Mouse (Mus musculus) limb, embryonic 12.5 days (tissue): ENCODE results near the gene Tlx3. TPM values are rescaled to one million over a fixed set of nuclear protein-coding genes. Genes with fewer than 3 reads are reported as not detected.

Source experiments
- ATAC-seq: fragments of 200-750 bp; cut with Nextera tagmentation; 2 replicates; pipeline ENCODE4 v1.8.0; 2017; ENCODE audit warnings: low read depth, moderate TSS enrichment; ENCODE audit not compliant: insufficient number of reproducible peaks, insufficient read depth, low FRiP score, low TSS enrichment
- H3K27ac ChIP-seq: fragments of 300-500 bp; sonication (generic); 2 replicates; pipeline ENCODE4 v1.5.1; 2016; ENCODE audit warnings: mild to moderate bottlenecking, moderate library complexity
- H3K27me3 ChIP-seq: fragments of 300-500 bp; sonication (generic); 2 replicates; pipeline ENCODE4 v1.6.1; 2016; ENCODE audit warnings: mild to moderate bottlenecking, moderate library complexity
- H3K36me3 ChIP-seq: fragments of 300-500 bp; sonication (generic); 2 replicates; pipeline ENCODE4 v1.6.1; 2016; ENCODE audit warnings: mild to moderate bottlenecking, moderate library complexity
- H3K4me1 ChIP-seq: fragments of 300-500 bp; sonication (generic); replicated peaks from 2 replicates; pipeline ENCODE4 v1.6.1; 2016
- H3K4me2 ChIP-seq: fragments of 300-500 bp; sonication (generic); 2 replicates; pipeline ENCODE4 v1.6.1; 2016; ENCODE audit warnings: mild to moderate bottlenecking, moderate library complexity
- H3K4me3 ChIP-seq: fragments of 300-500 bp; sonication (generic); replicated peaks from 2 replicates; pipeline ENCODE4 v1.5.1; 2016; ENCODE audit warnings: mild to moderate bottlenecking
- H3K9ac ChIP-seq: fragments of 300-500 bp; sonication (generic); replicated peaks from 2 replicates; pipeline ENCODE4 v1.6.1; 2016; ENCODE audit warnings: mild to moderate bottlenecking, moderate library complexity
- H3K9me3 ChIP-seq: fragments of 300-500 bp; sonication (generic); 2 replicates; pipeline ENCODE4 v1.6.1; 2016; ENCODE audit warnings: mild to moderate bottlenecking, moderate library complexity
- WGBS: fragments of 180-500 bp; shearing (Covaris S2); methylation state at CpG from one replicate; pipeline ENCODE4 v1.1.7; 2016; 5-methylcytosine and 5-hydroxymethylcytosine counted together
- polyA plus RNA-seq: library from polyadenylated mRNA; unstranded; fragments of >200 nt; fragmentation: Nextera tagmentation; extraction: Ambion mirVana; gene quantifications from 2 replicates; pipeline ENCODE4 v1.2.1, GENCODE M21; 2016

Gene Tlx3
- polyA plus RNA-seq, 1 experiment from 2014 or later, result 0.39 TPM

GRCm38 (mm10) chr11:33204329-33204705, 928 bp upstream of the Tlx3 start:
- H3K9me3 ChIP-seq, result no peaks in the 10 kb centered on the region
- H3K27me3 ChIP-seq, result peaks cover 96% of the 10 kb centered on the region
- peaks cover 36% of the 10 kb centered on the region for H3K4me1 ChIP-seq
- H3K27ac ChIP-seq, result no peak overlapping the region
- H3K4me2 ChIP-seq, result peak overlapping the region; percentile 58; the same call in 1 of the 2 replicates
- H3K9ac ChIP-seq, result no peak overlapping the region
- no peak for ATAC-seq
- H3K4me3 ChIP-seq, result peak overlapping the region; percentile 36; the same call in 1 of the 2 replicates
- WGBS, result under 1% methylated on average over 18 of the region's 18 CpGs
- no peaks in the 10 kb centered on the region for H3K36me3 ChIP-seq

GRCm38 (mm10) chr11:33202972-33203371, 417 bp downstream of the Tlx3 start:
- peak overlapping the region; percentile 36 for H3K4me3 ChIP-seq
- peaks cover 40% of the 10 kb centered on the region for H3K4me1 ChIP-seq
- peaks cover 100% of the 10 kb centered on the region for H3K27me3 ChIP-seq
- no peak overlapping the region for H3K9ac ChIP-seq
- no peak for ATAC-seq
- no peak overlapping the region for H3K27ac ChIP-seq
- H3K4me2 ChIP-seq, result peak overlapping the region; percentile 58
- under 1% methylated on average over 47 of the region's 47 CpGs for WGBS
- no peaks in the 10 kb centered on the region for H3K36me3 ChIP-seq
- H3K9me3 ChIP-seq, result no peaks in the 10 kb centered on the region

GRCm38 (mm10) chr11:33202296-33202695, 1.1 kb downstream of the Tlx3 start:
- H3K4me1 ChIP-seq, result peaks cover 40% of the 10 kb centered on the region

GRCm38 (mm10) chr11:33201626-33202010, 1.8 kb downstream of the Tlx3 start:
- H3K9me3 ChIP-seq, result no peaks in the 10 kb centered on the region
- H3K27me3 ChIP-seq, result peaks cover 100% of the 10 kb centered on the region
- H3K4me3 ChIP-seq, result peak overlapping the region; percentile 40
- H3K4me1 ChIP-seq, result peaks cover 40% of the 10 kb centered on the region
- H3K36me3 ChIP-seq, result no peaks in the 10 kb centered on the region
- H3K9ac ChIP-seq, result peak overlapping the region; percentile 55
- H3K27ac ChIP-seq, result no peak overlapping the region
- peak overlapping the region; percentile 66 for H3K4me2 ChIP-seq
- ATAC-seq, result no peak
- WGBS, result 3% methylated on average over 19 of the region's 19 CpGs

More at GRCm38 (mm10) chr11:33202296-33202695, 1.1 kb downstream of the Tlx3 start:
- no peaks in the 10 kb centered on the region for H3K36me3 ChIP-seq
- peaks cover 100% of the 10 kb centered on the region for H3K27me3 ChIP-seq
- H3K27ac ChIP-seq, result no peak overlapping the region
- peak overlapping the region; percentile 36 for H3K4me3 ChIP-seq
- no peak overlapping the region for H3K9ac ChIP-seq
- H3K4me2 ChIP-seq, result 0 out of 2 replicates have a peak overlapping the region, but pooled peaks have one; percentile 58
- no peaks in the 10 kb centered on the region for H3K9me3 ChIP-seq
- ATAC-seq, result no peak
- under 1% methylated on average over 37 of the region's 37 CpGs for WGBS

GRCm38 (mm10) chr11:33200764-33201625, 2.4 kb downstream of the Tlx3 start:
- Histone ChIP-seq H3K4me1 (peaks cover 40% of the 10 kb centered on the region), H3K4me2 (peak overlapping the region; percentile 66), H3K9me3 (no peaks in the 10 kb centered on the region), H3K4me3 (peak overlapping the region; percentile 40), H3K27me3 (peaks cover 100% of the 10 kb centered on the region), H3K9ac (peak overlapping the region; percentile 55), H3K36me3 (no peaks in the 10 kb centered on the region), H3K27ac (no peak overlapping the region)
- peak; percentile 29; the same call in 1 of the 2 replicates for ATAC-seq
- under 1% methylated on average over 63 of the region's 76 CpGs for WGBS

- Histone ChIP-seq H3K4me1 (peaks cover 43% of the 10 kb centered on the region), H3K9me3 (no peaks in the 10 kb centered on the region), H3K36me3 (no peaks in the 10 kb centered on the region), H3K9ac (no peak overlapping the region), H3K27me3 (peaks cover 100% of the 10 kb centered on the region), H3K4me2 (peak overlapping the region; percentile 66), H3K27ac (no peak overlapping the region), H3K4me3 (peak overlapping the region; percentile 40)
- WGBS, result under 1% methylated on average over 45 of the region's 45 CpGs
- ATAC-seq, result no peak
These were observed 3.3 kb downstream of the Tlx3 start for GRCm38 (mm10) chr11:33199906-33200763.

GRCm38 (mm10) chr11:33199117-33199514, 4.3 kb downstream of the Tlx3 start:
- Histone ChIP-seq H3K4me2 (no peak overlapping the region), H3K4me3 (no peak overlapping the region), H3K27me3 (peaks cover 98% of the 10 kb centered on the region), H3K27ac (no peak overlapping the region), H3K9ac (no peak overlapping the region), H3K36me3 (no peaks in the 10 kb centered on the region), H3K4me1 (peaks cover 41% of the 10 kb centered on the region), H3K9me3 (no peaks in the 10 kb centered on the region)
- ATAC-seq, result no peak
- 2% methylated on average over 15 of the region's 15 CpGs for WGBS

- Histone ChIP-seq H3K36me3 (no peaks in the 10 kb centered on the region), H3K9me3 (no peaks in the 10 kb centered on the region), H3K27me3 (peaks cover 98% of the 10 kb centered on the region), H3K9ac (no peak overlapping the region), H3K27ac (no peak overlapping the region), H3K4me2 (no peak overlapping the region), H3K4me3 (no peak overlapping the region), H3K4me1 (peaks cover 45% of the 10 kb centered on the region)
- ATAC-seq, result no peak
- 17% methylated on average over 22 of the region's 22 CpGs for WGBS
These were observed 4.9 kb downstream of the Tlx3 start for GRCm38 (mm10) chr11:33198351-33199116.

GRCm38 (mm10) chr11:33197673-33198072, 5.7 kb downstream of the Tlx3 start:
- Histone ChIP-seq H3K9ac (no peak overlapping the region), H3K27ac (no peak overlapping the region), H3K4me2 (no peak overlapping the region), H3K4me3 (no peak overlapping the region), H3K27me3 (peaks cover 97% of the 10 kb centered on the region), H3K9me3 (no peaks in the 10 kb centered on the region), H3K36me3 (no peaks in the 10 kb centered on the region), H3K4me1 (peaks cover 39% of the 10 kb centered on the region)
- 16% methylated on average over 15 of the region's 15 CpGs for WGBS
- ATAC-seq, result no peak

- no peak for ATAC-seq
- Histone ChIP-seq H3K4me1 (peaks cover 34% of the 10 kb centered on the region), H3K9me3 (no peaks in the 10 kb centered on the region), H3K4me2 (no peak overlapping the region), H3K36me3 (no peaks in the 10 kb centered on the region), H3K27ac (no peak overlapping the region), H3K4me3 (no peak overlapping the region), H3K27me3 (peaks cover 92% of the 10 kb centered on the region), H3K9ac (no peak overlapping the region)
- 25% methylated on average over 13 of the region's 13 CpGs for WGBS
These were observed 6.3 kb downstream of the Tlx3 start for GRCm38 (mm10) chr11:33197133-33197514.
